Mouse (Mus musculus) brain, adult 2 months (tissue): ENCODE measurements around the gene Inpp4b.

Source experiments
- DNase-seq: peaks from one replicate; pipeline ENCODE4 v3.0.0; 2011; ENCODE audit warnings: low read depth, low spot score

The Inpp4b gene

DNA sequence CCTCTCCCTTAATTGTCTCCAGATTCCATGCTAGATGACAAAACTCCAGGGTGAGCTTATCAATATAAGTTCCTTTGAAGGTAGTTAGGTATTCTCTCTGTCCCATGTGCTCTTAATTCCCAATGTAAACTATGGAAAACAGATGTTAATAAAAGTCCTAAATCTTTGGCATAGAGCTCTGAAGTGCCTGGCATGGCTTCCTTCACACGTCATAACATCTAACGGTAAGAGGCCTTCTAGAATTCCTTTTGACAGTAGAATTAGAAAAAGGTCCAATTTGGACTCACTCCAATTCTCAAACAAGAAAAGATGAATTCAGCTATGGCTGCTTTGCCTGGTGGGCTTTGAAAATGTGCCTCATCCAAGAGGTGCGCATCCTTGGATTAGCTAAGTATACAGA is 236.6 kb downstream of the Inpp4b start:
- DNase-seq, result no peak

DNA sequence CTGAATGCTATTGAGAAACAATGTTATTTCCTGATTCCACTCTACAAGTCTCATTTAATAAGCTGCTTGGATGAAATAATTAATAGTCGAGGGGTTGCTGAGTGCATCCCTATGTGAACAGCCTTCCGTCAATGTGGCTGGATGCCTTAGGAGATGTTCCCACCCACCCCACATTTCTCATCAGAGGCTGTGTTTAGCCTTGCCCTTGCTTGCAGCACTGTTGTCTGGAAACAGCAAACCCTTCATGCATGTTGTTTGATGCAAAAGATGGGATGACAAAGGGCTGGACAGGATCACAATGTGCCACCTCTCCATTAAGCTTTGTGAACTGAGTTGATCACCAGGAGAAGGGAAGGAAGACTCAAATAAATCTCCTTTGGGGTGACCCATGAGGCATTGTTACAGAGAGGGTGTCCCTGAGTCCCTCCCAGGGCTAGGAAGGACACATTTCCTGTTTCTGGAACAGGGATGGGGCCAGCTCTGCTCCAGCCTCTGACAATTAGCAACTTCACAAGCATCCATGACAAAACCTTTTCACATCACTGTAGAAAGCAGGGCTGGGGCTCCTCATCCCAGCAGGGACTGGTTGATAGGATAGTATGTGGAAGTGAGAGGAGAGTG is 239.6 kb downstream of the Inpp4b start:
- no peak for DNase-seq

DNA sequence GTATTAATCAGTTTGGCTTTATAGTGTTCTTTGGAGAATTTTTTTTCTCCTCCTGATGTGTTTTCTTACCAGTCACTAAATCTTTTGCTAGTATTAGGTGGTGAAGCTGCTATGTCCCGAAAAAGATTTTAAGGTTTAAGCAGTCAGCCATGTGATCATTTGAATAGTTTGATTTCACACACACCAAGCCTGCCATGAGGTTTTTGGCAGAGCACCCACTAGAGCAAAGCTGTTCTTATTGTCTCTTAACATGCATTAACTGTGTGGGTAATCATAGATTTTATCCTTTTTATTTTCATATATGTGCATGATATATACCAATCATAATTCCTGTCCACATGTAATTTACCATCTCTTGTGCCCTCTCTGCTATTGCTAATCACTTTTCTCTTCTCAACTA is 240.6 kb downstream of the Inpp4b start:
- DNase-seq, result peak; percentile 24

DNA sequence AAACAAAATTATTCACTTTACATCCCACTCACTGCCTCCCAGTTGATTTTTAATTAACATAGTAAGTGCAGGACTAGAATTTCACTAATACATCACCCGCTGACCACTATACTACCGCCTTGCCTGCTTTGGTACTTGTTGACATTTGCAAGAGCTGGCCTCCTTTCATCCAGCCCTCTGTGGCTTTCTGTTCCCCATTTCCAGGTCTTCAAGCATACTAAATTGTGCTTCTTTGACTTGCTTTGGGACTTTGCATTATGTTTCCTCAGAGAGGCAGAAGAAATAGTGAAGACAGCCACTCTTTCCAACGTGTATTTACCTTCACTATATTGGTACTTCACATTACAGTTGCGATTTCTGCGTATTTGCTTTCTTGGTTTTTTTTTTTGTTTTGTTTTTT is 244.4 kb downstream of the Inpp4b start:
- no peak for DNase-seq

DNA sequence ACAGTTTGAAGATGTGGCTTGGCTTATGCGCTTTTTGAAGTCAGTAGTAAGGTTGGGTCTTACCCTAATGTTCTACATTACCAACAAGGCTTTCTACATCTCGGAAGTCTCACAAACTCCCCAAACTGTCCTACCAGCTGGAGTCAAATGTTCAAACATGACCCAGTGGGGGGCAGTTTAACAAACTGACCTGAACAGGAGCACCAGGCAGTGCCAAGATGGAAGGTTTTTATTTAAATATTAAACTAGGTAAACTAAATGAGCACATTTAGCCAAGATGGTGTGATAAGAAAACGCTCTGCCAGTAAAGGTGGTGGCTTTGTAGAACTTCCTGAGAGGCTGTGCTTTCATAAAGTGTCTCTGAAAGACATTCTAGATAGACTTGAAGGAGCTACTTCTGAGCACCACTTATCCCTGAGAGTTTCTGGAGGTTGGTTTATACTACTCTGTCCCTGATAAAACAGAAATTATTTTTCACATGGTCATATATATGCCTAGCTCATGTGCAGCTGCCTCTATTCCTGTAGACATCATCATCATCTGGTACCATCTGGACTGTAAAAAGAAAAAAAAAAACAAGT is 251.9 kb downstream of the Inpp4b start:
- no peak for DNase-seq

DNA sequence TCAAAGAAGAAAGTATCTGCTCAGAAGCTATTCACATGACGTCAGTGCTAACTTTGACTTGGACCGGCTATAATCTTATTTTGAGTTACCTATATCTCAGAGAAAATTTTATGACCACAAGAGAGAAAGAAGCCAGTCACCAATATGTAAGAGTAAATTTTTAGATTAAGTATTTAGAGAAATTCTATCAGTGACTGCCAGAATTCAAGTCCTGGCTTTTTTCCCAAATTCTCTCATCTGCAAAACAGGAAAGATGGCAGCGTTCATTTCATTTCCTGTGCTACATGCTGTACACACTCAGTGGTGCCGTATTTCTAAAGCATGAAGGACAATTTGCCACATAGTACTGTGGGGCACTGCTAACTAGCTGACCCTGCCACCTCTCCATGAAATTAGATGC is 256.9 kb downstream of the Inpp4b start:
- DNase-seq, result peak; percentile 55

- no peak for DNase-seq
These were observed 258.8 kb downstream of the Inpp4b start for GRCm38 (mm10) chr8:81601136-81601535.

DNA sequence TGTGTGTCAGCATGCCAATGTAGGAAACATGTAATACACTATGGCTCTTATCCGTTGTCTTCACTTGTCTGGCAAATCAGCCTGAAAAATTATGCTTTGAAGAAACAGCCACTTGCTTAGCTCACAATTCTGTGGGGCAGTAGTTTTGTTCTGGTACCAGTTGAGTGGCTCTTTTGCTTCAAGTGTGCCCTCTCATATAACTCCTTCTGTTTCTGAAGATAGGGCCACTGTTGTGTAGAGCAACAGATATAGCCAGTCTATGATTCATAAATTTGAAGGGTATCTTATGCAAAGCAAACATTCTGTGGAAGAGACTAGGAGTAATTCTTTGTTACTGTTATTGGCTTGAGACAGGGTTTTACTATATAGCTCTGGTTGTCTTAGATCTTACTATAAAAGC is 265.7 kb downstream of the Inpp4b start:
- no peak for DNase-seq

GRCm38 (mm10) chr8:81609064-81609463 is 266.7 kb downstream of the Inpp4b start:
- DNase-seq, result no peak

- peak; percentile 74 for DNase-seq
These were observed 270.3 kb downstream of the Inpp4b start for GRCm38 (mm10) chr8:81612611-81613010.

DNA sequence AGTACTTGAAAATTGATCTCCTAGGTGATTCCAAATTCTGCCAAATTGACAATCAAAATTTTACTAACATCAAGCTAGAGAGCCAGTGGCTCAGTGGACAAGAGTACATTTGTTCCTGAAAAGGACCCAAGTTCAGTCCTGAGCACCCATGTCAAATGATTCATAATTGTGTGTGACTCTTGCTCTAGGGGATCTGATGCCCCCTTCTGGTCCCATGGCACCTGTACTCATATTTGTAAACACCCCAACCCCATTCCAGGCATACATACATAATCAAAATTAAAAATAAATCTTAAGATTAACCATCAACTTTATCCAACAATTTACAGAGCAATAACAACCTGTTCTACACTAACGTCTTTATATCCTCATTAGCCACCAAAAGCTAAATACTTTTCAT is 271.8 kb downstream of the Inpp4b start:
- DNase-seq, result no peak

DNA sequence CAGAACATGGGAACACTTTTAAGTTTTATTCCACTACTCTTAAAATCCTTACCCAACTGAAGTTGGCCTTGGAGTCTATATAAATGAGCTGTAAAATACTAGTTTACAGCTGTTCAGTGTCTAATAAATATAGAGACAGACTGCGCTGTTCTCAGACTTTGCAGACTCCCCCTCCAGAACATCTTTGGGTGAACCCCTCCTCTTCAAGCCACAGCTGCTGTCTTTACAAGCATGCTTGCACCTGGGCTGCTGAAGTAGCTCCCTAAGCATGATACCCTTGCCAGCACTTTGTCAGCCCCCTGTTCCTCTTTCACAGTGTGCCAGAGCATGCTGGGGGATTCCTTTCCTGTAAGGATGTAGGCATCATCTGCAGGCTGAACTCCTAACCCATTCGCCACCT is 272.2 kb downstream of the Inpp4b start:
- peak; percentile 22 for DNase-seq

DNA sequence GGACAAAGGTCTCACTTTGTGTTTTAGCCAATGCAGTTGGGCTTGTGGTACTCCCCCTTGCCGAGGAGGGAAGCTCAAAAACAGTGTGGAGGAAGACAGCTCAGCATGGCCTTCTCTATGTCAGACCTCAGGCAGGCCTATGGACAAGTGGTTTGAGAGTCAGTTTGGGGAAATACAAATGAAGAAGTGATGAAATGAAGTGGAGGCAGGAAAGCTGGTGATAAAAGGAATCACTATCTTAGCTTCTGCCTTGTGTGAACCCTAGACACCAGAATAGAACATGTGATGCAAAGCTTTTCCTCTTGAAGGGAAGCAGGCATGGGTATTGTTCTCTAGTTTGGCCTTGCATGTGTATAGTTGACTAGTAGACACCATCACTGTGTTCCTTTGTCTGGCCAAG is 273.2 kb downstream of the Inpp4b start:
- no peak for DNase-seq

DNA sequence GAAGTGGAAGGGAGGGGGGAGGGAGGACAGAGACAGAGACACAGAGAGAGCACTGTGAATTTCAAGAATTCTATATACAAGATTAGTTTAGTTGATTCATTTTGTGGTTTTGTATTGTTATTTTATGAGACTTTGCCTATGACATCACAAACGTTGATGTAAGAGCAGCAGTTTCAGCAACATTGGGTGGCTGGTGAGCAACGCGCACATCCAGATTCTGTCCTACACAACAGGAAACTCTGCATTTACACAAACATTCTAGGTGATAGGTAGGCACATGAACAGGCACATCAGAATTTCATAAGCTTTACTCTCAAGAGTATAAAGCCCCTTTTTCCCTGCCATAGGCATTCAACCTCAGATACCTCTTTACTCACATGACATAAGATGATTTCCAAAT is 276.6 kb downstream of the Inpp4b start:
- DNase-seq, result no peak

- no peak for DNase-seq
These were observed 292.7 kb downstream of the Inpp4b start for GRCm38 (mm10) chr8:81635015-81635414.

- no peak for DNase-seq
These were observed 293.7 kb downstream of the Inpp4b start for GRCm38 (mm10) chr8:81635912-81636583.

DNA sequence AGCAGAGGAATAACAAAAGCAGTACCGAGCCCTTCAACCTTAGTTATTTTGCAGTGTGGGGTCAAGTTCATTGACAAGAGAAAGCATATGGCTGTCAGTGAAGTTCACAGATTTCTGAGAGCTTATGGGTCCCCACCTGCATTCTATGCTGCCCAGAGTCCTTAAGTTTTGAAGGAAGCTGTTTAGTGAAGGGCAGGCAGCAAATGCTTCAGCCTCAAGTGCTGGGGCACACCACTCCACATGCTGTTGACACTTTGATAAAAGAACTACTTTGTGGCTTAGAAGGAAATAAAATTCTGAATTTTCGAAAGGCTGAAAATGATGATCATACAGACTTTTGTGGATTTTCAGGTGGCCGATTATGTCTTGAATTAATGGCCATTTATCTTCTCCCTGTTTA is 296.1 kb downstream of the Inpp4b start:
- no peak for DNase-seq

- DNase-seq, result no peak
These were observed 297.5 kb downstream of the Inpp4b start for GRCm38 (mm10) chr8:81639820-81640219.

- no peak for DNase-seq
These were observed 300.7 kb downstream of the Inpp4b start for GRCm38 (mm10) chr8:81643030-81643429.

DNA sequence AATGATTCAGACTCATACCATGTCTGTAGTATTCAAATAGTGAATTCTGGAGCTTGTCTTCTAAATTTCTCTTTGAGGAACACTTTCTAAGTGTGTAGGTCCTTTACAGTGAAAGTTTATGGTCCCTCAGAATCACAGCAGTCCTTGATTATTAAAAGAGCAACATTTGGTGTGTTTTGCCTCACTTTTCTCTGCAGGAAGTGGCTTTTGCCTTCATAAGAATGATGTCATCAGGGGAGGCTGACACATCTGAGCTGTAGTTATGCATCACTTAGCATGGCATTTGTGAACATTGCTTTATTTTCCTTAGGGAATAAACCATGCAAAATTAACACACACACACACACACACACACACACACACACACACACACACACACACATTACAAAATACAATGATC is 349.8 kb downstream of the Inpp4b start:
- no peak for DNase-seq

- DNase-seq, result no peak
These were observed 352.5 kb downstream of the Inpp4b start for GRCm38 (mm10) chr8:81694893-81695292.

DNA sequence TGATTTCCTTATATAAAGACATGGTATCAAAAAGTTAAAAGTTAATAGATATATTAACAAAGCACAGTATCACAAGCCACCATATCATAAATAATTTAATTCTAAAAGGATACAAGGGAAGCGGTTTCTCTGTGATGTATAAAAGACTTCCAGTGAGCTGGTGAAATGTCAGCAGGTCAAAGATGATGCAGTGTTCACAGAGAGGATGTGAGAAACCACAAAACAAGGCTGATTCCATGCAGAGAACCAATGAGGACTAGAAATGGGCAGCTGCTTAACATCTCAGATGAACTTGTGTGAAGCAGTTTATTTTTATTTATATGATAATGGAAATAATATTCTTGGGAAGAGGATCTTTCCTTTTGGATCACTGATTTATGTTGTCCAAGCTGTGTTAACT is 359.7 kb downstream of the Inpp4b start:
- DNase-seq, result no peak
